Mouse (Mus musculus) neural tube, embryonic 14.5 days (tissue): ENCODE results near the gene Ddc. TPM values are rescaled to one million over a fixed set of nuclear protein-coding genes. Genes with fewer than 3 reads are reported as not detected.

Experiments
- ATAC-seq: fragments of 200-750 bp; cut with Nextera tagmentation; 2 replicates; pipeline ENCODE4 v1.8.0; 2017; ENCODE audit warnings: low read depth, mild to moderate bottlenecking, moderate TSS enrichment, moderate library complexity
- H3K27ac ChIP-seq: fragments of 300-500 bp; sonication (generic); 2 replicates; pipeline ENCODE4 v1.5.1; 2014; ENCODE audit warnings: low read depth, mild to moderate bottlenecking, control low read depth, low read length, moderate library complexity, mixed read lengths
- H3K27me3 ChIP-seq: fragments of 300-500 bp; sonication (generic); 2 replicates; pipeline ENCODE4 v1.6.1; 2014; ENCODE audit warnings: low read length; ENCODE audit not compliant: control insufficient read depth, insufficient read depth
- H3K36me3 ChIP-seq: fragments of 300-500 bp; sonication (generic); 2 replicates; pipeline ENCODE4 v1.6.1; 2014; ENCODE audit warnings: low read length, mixed read lengths; ENCODE audit not compliant: control insufficient read depth, insufficient read depth
- H3K4me1 ChIP-seq: fragments of 300-500 bp; sonication (generic); 2 replicates; pipeline ENCODE4 v1.6.1; 2014; ENCODE audit warnings: low read length; ENCODE audit not compliant: control insufficient read depth, insufficient read depth
- H3K4me2 ChIP-seq: fragments of 300-500 bp; sonication (generic); 2 replicates; pipeline ENCODE4 v1.6.1; 2014; ENCODE audit warnings: mild to moderate bottlenecking, low read depth, low read length, control low read depth
- H3K4me3 ChIP-seq: fragments of 300-500 bp; sonication (generic); 2 replicates; pipeline ENCODE4 v1.5.1; 2014; ENCODE audit warnings: low read depth, low read length, control low read depth, mixed read lengths
- H3K9ac ChIP-seq: fragments of 300-500 bp; sonication (generic); replicated peaks from 2 replicates; pipeline ENCODE4 v1.6.1; 2014; ENCODE audit warnings: low read depth, mild to moderate bottlenecking, control low read depth, low read length, mixed read lengths
- H3K9me3 ChIP-seq: fragments of 300-500 bp; sonication (generic); 2 replicates; pipeline ENCODE4 v1.6.1; 2016; ENCODE audit warnings: low read length; ENCODE audit not compliant: control insufficient read depth
- WGBS: fragments of 180-500 bp; shearing (Covaris S2); extraction: QIAGEN DNeasy Blood & Tissue Kit; methylation state at CpG from one replicate; pipeline ENCODE4 v1.1.7; 2014; 5-methylcytosine and 5-hydroxymethylcytosine counted together
- polyA plus RNA-seq: library from polyadenylated mRNA; unstranded; fragments of >200 nt; fragmentation: Nextera tagmentation; extraction: Ambion mirVana; gene quantifications from 2 replicates; pipeline ENCODE4 v1.2.1, GENCODE M21; 2014

Ddc gene
- polyA plus RNA-seq, 1 experiment from 2014 or later, result 2.7 TPM

DNA sequence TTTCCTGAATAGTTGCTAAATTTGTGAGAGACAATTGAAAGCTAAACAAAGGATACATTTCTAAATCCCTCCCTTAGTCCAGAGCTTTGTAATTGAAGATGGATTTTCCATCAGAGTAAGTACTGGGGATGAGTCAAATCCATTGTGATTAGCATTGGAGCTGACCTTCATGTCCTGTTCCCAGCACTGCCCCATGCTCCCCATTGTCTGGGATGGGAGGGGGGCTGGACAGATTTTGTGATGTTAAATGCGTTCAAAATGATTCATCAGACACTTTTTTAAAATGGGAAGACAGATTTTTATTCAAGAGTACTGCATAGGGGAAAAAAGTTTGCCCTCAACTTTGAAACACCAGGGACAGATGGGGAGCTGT, 16.2 kb downstream of the Ddc start:
- H3K9ac ChIP-seq, result no peak overlapping the region
- WGBS, result 9% methylated on average over 1 of the region's 1 CpGs
- no peak overlapping the region for H3K27ac ChIP-seq
- H3K27me3 ChIP-seq, result no peaks in the 10 kb centered on the region
- no peak for ATAC-seq
- no peak overlapping the region for H3K4me3 ChIP-seq
- no peaks in the 10 kb centered on the region for H3K36me3 ChIP-seq
- no peak overlapping the region for H3K4me2 ChIP-seq
- H3K9me3 ChIP-seq, result no peaks in the 10 kb centered on the region
- 0 out of 2 replicates have a peak, but pooled peaks cover 5% of the 10 kb centered on the region for H3K4me1 ChIP-seq

GRCm38 (mm10) chr11:11881026-11881782, 16.7 kb downstream of the Ddc start:
- Histone ChIP-seq H3K36me3 (no peaks in the 10 kb centered on the region), H3K27me3 (no peaks in the 10 kb centered on the region), H3K9me3 (no peaks in the 10 kb centered on the region), H3K4me3 (no peak overlapping the region), H3K4me1 (0 out of 2 replicates have a peak, but pooled peaks cover 5% of the 10 kb centered on the region), H3K27ac (no peak overlapping the region), H3K4me2 (no peak overlapping the region), H3K9ac (no peak overlapping the region)
- 31% methylated on average over 13 of the region's 13 CpGs for WGBS
- no peak for ATAC-seq

DNA sequence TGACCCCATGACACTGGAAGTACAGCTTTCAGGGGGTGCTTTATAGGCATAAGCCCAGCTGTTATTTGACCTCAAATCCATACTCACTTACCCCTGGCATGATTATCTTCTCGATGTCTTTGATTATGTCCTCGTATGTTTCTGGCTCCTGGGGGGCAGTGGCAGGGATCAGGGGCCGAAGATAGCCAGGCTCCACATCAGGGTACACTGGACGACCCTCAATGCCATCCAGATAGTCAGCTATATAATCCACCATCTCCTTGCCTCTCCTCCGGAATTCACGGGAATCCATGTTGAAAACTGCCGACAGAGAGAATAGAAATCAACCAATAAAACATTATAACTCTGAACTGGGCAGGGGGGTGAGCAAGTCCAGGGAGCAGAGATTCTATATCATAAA, 17.6 kb downstream of the Ddc start:
- Histone ChIP-seq H3K4me2 (no peak overlapping the region), H3K9ac (no peak overlapping the region), H3K4me3 (no peak overlapping the region), H3K9me3 (no peaks in the 10 kb centered on the region), H3K4me1 (0 out of 2 replicates have a peak, but pooled peaks cover 5% of the 10 kb centered on the region), H3K27me3 (no peaks in the 10 kb centered on the region), H3K27ac (no peak overlapping the region), H3K36me3 (no peaks in the 10 kb centered on the region)
- WGBS, result 89% methylated on average over 7 of the region's 7 CpGs
- ATAC-seq, result no peak

DNA sequence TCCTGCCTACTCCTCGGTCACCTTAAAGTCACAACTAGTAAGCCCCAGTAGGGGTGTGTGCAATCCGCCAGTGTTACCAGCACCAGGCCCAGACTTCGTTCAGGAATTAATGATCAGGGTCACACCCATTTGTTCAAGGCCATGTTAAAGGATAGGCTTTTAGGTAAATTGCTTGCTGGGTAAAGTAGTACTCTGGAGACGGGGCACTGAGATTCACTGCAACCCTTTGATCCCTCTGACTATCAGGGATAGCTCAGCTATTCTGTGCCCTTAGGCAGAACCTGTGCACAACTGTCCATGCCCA, 18.3 kb downstream of the Ddc start:
- WGBS, result 71% methylated on average over 4 of the region's 4 CpGs
- no peak for ATAC-seq
- no peak overlapping the region for H3K27ac ChIP-seq

GRCm38 (mm10) chr11:11878981-11879698, 18.8 kb downstream of the Ddc start:
- H3K4me3 ChIP-seq, result no peak overlapping the region
- no peaks in the 10 kb centered on the region for H3K9me3 ChIP-seq
- H3K4me1 ChIP-seq, result 0 out of 2 replicates have a peak, but pooled peaks cover 5% of the 10 kb centered on the region
- no peak overlapping the region for H3K9ac ChIP-seq
- H3K36me3 ChIP-seq, result no peaks in the 10 kb centered on the region
- no peak overlapping the region for H3K4me2 ChIP-seq
- peak; percentile 41; the same call in 1 of the 2 replicates for ATAC-seq
- no peak overlapping the region for H3K27ac ChIP-seq
- no peaks in the 10 kb centered on the region for H3K27me3 ChIP-seq
- WGBS, result 60% methylated on average over 10 of the region's 10 CpGs

More for the DNA sequence above, 18.3 kb downstream of the Ddc start:
- Histone ChIP-seq H3K9me3 (no peaks in the 10 kb centered on the region), H3K27me3 (no peaks in the 10 kb centered on the region), H3K4me2 (no peak overlapping the region), H3K4me1 (0 out of 2 replicates have a peak, but pooled peaks cover 5% of the 10 kb centered on the region), H3K9ac (no peak overlapping the region), H3K36me3 (no peaks in the 10 kb centered on the region), H3K4me3 (no peak overlapping the region)

DNA sequence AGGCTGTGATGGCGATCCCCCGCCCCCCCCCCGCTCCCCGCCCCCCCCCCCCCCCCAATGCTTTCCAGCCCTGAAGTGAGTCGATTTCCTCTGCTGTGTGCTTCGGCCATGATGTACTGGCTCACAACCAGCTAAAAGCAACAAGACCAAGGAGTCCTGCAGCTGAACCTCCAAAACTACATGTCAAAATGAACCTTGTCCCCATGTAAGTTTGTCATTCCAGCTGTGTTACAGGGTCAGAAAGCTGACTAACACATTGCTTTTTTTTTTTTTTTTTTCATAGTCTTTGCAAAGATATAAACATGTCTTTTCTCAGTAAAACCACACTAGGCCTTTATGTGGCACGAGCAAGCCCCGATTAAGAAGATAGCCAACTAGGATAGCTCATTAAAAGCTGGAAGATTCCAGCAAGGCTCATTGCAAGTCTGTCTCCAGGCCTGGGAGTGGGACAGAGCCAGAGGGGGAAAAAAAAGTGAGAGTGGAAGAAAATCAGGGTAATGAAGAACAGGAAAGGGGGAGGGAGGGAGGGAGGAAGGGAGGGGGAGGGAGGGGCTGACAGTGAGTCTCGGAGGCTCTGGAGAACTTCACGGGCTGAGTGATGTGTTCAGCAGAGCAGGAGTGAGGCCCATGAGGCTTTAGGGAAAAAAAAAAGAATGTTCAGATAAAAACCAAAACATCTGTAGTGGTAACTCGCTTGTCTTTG, 19.5 kb downstream of the Ddc start:
- H3K4me3 ChIP-seq, result no peak overlapping the region
- H3K9ac ChIP-seq, result no peak overlapping the region
- no peaks in the 10 kb centered on the region for H3K9me3 ChIP-seq
- H3K4me2 ChIP-seq, result no peak overlapping the region
- H3K27me3 ChIP-seq, result no peaks in the 10 kb centered on the region
- no peak overlapping the region for H3K27ac ChIP-seq
- 0 out of 2 replicates have a peak, but pooled peaks cover 5% of the 10 kb centered on the region for H3K4me1 ChIP-seq
- WGBS, result 19% methylated on average over 11 of the region's 11 CpGs
- peak; percentile 19; the same call in 1 of the 2 replicates for ATAC-seq
- H3K36me3 ChIP-seq, result no peaks in the 10 kb centered on the region

DNA sequence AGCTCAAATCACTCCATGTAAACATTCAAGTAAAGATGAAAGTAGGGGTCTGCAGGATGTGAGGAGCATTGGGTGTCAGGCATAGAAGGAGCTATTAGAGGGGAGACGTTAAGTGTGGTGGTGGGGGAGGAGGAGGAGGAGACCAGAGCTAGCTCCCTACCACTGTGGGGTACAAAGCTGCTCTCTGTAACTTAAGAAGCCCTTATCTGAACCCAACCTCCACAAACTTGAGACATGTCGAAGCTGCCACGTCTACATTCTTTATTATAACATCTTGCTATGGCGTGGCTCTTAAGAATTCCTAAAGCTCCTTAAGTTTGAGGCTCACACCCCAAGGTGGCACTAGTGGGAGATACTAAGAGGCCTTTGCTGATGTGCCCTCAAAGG, 20.1 kb downstream of the Ddc start:
- Histone ChIP-seq H3K4me1 (0 out of 2 replicates have a peak, but pooled peaks cover 5% of the 10 kb centered on the region), H3K36me3 (no peaks in the 10 kb centered on the region), H3K27me3 (no peaks in the 10 kb centered on the region), H3K9me3 (no peaks in the 10 kb centered on the region), H3K4me2 (no peak overlapping the region), H3K4me3 (no peak overlapping the region), H3K9ac (no peak overlapping the region), H3K27ac (no peak overlapping the region)
- ATAC-seq, result no peak
- WGBS, result 56% methylated on average over 4 of the region's 4 CpGs

DNA sequence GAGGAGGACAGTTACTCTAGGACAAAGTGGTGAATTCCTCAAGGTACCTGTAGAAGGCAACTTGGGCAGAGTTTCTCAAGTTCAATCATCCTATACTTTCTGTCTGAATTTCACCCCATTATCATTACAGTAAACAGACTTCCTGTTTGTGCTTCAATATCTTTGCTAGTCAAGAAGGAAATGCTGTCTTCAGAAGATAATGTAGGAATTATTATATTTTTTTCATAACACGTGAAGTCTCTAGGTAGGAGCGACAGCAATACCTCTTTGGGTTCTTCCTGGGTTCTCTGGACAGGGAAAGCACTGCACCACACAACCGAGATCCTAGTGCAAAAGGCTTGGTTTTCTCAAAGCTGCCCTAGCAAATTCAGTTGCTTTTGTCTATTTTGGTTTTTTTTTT, 21.6 kb downstream of the Ddc start:
- no peak for ATAC-seq
- WGBS, result 95% methylated on average over 3 of the region's 3 CpGs
- no peak overlapping the region for H3K4me3 ChIP-seq
- no peaks in the 10 kb centered on the region for H3K27me3 ChIP-seq
- H3K36me3 ChIP-seq, result no peaks in the 10 kb centered on the region
- H3K4me2 ChIP-seq, result no peak overlapping the region
- H3K9ac ChIP-seq, result no peak overlapping the region
- no peaks in the 10 kb centered on the region for H3K9me3 ChIP-seq
- H3K4me1 ChIP-seq, result 0 out of 2 replicates have a peak, but pooled peaks cover 5% of the 10 kb centered on the region
- H3K27ac ChIP-seq, result no peak overlapping the region

GRCm38 (mm10) chr11:11875230-11875629, 22.7 kb downstream of the Ddc start:
- Histone ChIP-seq H3K9me3 (no peaks in the 10 kb centered on the region), H3K4me1 (0 out of 2 replicates have a peak, but pooled peaks cover 5% of the 10 kb centered on the region), H3K4me2 (no peak overlapping the region), H3K27ac (no peak overlapping the region), H3K36me3 (no peaks in the 10 kb centered on the region), H3K27me3 (no peaks in the 10 kb centered on the region), H3K9ac (no peak overlapping the region), H3K4me3 (no peak overlapping the region)
- ATAC-seq, result no peak
- WGBS, result 90% methylated on average over 2 of the region's 2 CpGs
